Mouse (Mus musculus) retina, adult 2 months (tissue): ENCODE results near the gene Slc24a4.

Source experiments
- DNase-seq: peaks from one replicate; pipeline ENCODE4 v3.0.0-alpha.2; 2012; ENCODE audit warnings: low read depth, low spot score

Gene Slc24a4

GRCm38 (mm10) chr12:102128081-102128790, at the start of gene Slc24a4:
Gene Slc24a4 (plus strand): TSS chr12:102128733.
- no peak for DNase-seq

DNA sequence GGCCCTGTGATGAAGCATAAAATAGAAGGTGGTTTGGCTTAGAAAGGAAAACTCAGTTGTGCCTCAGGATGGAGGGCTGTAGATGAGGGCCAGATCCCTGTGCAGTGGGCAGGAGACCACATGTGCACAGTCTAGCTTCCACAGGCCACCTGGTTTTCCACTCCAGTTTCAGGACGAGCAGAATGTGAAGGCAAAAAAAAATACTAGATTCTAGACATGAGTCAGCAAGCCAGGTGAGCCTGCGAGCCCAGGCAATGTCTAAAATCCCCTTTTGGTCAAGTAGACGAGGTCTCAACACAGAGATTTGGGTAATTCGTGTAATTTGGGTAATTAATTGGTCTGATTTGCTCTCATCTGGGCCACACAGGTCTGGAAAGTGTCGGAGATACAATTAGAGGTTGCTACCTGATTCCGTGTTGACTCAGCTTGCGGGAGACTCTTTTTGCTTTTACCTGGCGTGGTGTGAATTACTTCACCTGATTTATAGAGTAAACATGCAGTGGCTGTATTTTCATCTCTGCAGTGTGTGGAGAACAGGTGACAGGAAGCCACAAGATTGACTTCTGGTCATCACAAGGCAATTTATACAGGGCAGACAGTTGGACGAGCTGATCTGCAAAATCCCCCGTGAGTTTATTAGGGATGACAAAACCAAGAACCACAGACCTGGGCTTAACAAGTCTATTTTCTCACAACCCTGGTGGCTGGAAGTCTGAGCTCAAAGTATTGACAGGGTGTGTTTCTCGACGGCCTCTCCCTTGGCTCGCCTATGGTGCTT, 45.7 kb upstream of the Slc24a4 start:
- DNase-seq, result no peak

DNA sequence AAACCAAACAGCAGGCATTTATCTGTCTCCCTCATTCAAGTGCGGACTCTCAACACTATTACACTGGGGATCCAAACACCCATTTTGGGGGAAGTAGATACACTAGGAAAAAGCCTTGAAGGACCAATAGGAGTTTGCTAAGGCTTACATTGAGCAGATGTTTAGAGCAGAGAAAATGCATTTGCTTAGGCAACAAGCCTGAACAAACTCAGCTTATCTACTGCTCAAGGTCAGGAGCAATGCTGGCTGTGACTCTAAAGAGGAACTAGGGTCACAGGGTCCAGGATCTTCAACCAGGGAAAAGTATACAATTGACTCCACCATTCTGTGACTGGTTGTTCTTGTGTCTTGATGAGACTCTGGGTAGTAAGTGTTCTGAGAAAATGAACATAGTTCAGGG, 38.0 kb upstream of the Slc24a4 start:
- no peak for DNase-seq

GRCm38 (mm10) chr12:102092342-102093094, 36.0 kb upstream of the Slc24a4 start:
- no peak for DNase-seq

GRCm38 (mm10) chr12:102105990-102106389, 22.5 kb upstream of the Slc24a4 start:
- DNase-seq, result no peak

GRCm38 (mm10) chr12:102108851-102109250, 19.7 kb upstream of the Slc24a4 start:
- no peak for DNase-seq

- no peak for DNase-seq
Observed at GRCm38 (mm10) chr12:102112491-102112890, 16.0 kb upstream of the Slc24a4 start.

GRCm38 (mm10) chr12:102112901-102113300, 15.6 kb upstream of the Slc24a4 start:
- DNase-seq, result no peak

DNA sequence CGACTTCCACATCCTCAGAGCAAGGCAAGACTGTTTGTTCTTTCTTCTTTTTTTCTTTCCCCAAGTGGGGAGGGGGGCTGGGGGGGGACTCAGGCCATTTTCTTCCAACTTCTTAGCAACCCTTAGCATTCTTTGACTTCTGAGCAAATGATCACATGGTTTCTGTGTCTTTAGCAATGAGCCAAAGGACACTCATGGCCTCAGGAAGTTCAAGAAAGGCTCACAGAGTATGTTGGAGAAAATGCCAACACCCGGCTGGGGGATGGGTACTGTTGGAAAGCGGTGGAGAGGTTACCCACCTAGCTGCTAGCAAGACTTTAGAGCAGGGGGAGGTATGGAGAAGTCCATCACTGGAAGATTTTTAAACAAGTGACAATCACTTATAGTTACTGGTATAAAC, 15.1 kb upstream of the Slc24a4 start:
- no peak for DNase-seq

GRCm38 (mm10) chr12:102116580-102116979, 12.0 kb upstream of the Slc24a4 start:
- no peak for DNase-seq

DNA sequence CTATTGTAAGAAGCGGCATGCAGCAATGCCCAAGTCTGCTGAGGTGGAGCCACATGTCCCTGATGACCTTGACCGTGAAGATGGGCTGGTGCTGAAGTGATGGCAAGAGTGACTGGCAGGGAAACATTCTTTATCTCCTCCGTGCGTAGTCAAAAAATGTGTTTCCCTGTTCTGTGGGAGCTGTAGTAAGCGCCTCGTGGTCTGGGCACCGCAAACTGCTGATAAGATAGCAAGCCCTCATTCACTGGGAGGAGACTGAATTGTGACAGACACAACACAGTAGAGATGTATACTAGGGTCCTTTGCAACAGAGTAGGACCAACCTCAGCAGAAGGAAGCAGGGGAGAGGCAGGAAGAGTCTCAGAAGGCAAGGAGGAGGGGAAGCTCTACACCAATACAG, 10.5 kb upstream of the Slc24a4 start:
- no peak for DNase-seq

DNA sequence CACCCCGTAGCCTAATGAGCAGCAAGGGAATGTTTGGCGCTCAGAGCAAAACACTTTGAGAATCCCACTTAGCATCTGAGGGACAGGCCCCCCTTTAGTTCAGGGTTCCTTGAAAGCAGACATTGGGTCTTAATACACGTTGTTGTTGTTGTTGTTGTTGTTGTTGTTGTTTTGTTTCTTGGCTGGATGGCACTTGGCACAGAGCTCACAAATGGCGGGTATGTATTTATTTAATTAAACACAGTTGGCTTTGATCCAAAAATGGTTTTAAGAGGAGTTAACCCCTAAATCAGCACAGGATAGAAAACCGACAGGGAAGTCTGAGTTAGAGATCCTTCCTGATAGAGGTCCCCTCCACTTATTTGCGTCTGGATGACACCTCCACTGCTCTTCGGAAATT, 932 bp upstream of the Slc24a4 start:
- DNase-seq, result no peak

GRCm38 (mm10) chr12:102128791-102129507, 416 bp downstream of the Slc24a4 start:
- no peak for DNase-seq

DNA sequence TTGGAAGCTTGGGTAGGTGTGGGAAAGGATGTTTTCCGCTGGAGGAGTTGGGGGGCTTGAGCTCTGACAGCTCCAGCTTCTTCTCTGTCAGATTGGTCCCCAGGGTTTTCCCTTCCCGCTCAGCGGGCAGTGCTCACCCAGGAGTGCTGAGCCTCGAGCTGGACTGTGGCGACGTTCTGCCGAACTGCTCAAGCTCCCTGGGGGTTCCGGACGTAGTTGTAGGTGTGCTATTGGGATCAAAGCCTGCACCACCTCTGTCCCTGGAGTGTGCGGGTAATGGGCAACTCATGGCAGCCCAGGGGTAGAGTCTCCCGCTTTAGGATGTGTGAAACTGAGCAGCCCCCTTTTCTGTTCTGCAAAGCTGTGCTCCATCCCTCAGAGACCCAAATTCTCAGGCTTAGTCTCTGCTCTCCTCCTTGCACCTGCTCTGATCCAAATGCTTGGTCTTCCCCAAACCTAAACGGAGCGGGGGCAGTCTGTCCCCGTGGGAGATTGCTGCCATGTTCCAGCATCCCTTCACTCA, 1.0 kb downstream of the Slc24a4 start:
- no peak for DNase-seq

DNA sequence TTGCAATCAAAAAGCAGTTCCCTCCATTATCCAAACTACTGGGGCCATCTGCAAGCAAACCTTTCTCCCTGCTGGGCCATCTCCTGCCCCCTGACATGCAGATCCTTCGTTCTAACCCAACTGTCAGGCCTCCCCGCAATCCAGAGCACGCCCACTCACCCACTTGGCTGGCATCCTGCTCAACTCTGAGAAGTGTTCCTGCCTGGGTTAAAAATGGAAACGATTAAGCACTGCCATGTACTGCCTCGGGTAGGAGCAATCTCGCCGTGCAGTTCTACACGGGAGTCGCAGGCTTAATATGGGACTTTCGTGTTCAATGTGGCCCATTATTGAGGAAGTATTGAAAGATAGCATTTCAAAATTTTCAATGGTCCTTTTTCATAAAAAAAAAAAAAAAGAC, 11.2 kb downstream of the Slc24a4 start:
- DNase-seq, result no peak

DNA sequence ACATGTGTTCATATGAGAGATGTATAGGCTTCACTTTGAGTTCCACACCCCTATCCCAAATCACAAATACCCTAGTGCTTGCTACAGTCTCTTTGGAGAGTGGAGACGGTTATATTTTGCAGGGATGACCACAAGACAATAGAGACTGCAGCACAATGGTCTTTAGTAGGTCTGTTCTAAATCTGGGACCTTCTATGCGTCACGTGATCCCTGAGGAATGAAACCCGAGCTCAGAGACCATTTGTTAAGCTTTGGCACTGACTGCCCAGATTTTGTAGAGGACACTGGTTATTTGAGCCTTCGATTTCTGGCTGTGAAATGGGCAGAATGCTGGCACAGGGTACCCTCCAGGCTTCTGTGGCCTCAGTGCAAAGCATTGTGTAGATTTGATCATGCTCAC, 12.8 kb downstream of the Slc24a4 start:
- no peak for DNase-seq

DNA sequence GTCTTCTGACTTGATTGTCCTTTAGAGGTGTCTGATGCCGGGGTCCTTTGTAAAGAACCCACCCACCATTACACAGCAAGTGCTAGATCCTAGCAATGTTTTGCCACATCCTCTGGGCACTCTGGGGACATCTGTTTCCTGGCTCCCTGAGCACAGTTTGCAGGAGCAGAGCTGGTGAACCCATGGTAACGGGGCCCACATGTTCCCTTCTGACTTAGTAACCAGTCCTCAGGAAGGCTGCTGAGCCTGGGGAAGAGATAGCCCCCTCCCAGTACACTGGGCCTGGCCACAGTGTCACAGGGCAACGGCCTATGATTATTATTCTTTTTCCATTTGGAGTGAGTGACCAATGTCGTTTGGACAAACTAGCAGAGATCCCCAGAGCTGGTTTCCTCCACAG, 19.1 kb downstream of the Slc24a4 start:
- no peak for DNase-seq

DNA sequence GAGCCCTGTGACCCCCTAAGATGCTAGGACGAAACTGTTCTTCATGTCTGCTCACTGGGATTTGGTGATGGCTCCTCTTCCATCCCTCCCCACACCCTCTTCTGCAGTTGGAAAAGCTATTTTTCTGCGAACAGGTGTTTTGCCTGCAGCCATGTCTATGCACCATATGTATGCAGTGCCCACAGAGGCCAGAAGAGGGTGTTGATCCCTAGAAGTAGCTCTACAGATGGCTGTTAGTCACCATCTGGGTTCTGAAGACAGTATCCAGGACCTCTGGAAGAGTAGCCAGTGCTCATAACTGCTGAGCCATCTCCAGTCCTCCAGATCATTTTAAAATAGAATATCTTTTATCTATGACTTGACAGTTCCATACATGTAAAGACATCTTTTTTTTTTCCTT, 20.2 kb downstream of the Slc24a4 start:
- DNase-seq, result no peak

DNA sequence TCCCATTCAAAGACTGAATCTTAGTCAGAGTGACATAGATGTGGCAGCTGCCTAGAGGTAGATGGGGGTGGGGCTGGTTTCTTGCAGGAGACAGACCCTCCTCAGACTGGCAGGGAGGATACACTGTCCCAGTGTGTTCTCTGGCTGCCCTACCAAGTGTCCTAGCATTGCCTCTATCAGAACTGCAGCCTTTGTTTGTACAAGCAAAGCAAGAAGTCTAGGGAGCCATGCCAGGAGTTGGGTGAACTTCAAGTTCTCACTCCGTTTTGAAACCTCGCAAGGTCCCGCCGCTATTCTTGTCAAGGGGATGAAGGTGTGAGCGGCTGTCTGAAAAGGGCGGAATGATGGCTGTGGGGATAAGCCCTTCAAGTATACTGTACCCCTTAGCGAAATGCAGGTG, 22.7 kb downstream of the Slc24a4 start:
- no peak for DNase-seq

DNA sequence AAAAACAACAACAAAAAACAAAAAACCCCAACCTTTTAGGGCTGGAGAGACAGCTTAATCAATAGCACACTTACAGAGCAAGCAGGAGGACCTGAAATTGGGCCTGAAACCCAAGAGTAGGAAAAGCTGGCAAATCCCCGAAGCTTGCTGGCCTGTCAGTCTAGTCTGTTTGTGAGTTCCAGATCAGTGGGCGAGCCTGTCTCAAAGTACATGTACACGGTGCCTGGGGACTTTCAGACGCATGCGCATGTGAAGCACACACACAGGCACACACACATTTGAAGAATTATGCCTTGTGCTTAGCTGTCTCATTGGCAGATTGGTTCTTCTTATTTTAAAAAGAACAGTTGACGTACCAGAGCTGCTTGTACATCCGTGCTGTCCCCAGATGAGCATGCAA, 25.3 kb downstream of the Slc24a4 start:
- DNase-seq, result no peak

GRCm38 (mm10) chr12:102154815-102155214, 26.3 kb downstream of the Slc24a4 start:
- DNase-seq, result no peak

- no peak for DNase-seq
Observed at GRCm38 (mm10) chr12:102164632-102165031, 36.1 kb downstream of the Slc24a4 start.
